Comparison of ENCODE assay signal across 21 mouse cellular contexts in genomic region chr5:114766686-114767085, GRCm38 (mm10). TPM values are rescaled to one million over a fixed set of nuclear protein-coding genes. Genes with fewer than 3 reads are reported as not detected.
A peak's percentile ranks its signal among the peaks of the same experiment; 100 is the strongest.
DNase-seq lines count a peak whose midpoint lies in the region; ATAC-seq and TF ChIP-seq lines count a peak whose summit lies in the region.
"Had no signal": no experiment of that assay in that cellular context is flagged by ENCODE, and none has a peak within 500 bp of the region (broad histone marks: within the 10 kb centered on the region; RNA-seq: fewer than 3 reads in every experiment).

No protein-coding gene starts in this region.

- WGBS in cerebellum, adult 2 months = 41% methylated on average over 8 of the region's 8 CpGs
- WGBS in heart, embryonic 12.5 days = 79% methylated on average over 8 of the region's 8 CpGs
- 77% methylated on average over 8 of the region's 8 CpGs for WGBS in heart, embryonic 11.5 days (ENCODE audit: insufficient replicate concordance)

- H3K9me3 ChIP-seq in heart, embryonic 12.5 days (replicated peaks) = no peaks in the 10 kb centered on the region
- H3K9me3 ChIP-seq in heart, embryonic 11.5 days (replicated peaks; ENCODE audit: control insufficient read depth, low read length) = no peaks in the 10 kb centered on the region
- H3K9me3 ChIP-seq: embryonic facial prominence, embryonic 12.5 days; embryonic facial prominence, embryonic 15.5 days; hindbrain, embryonic 12.5 days; hindbrain, embryonic 15.5 days had no signal

- no peak overlapping the region for H3K4me2 ChIP-seq in heart, embryonic 12.5 days
- no peak overlapping the region for H3K4me2 ChIP-seq in heart, embryonic 11.5 days
- H3K4me2 ChIP-seq: embryonic facial prominence, embryonic 12.5 days; embryonic facial prominence, embryonic 15.5 days; hindbrain, embryonic 12.5 days; hindbrain, embryonic 15.5 days had no signal

- peaks cover 52% of the 10 kb centered on the region for H3K36me3 ChIP-seq in heart, embryonic 12.5 days
- H3K36me3 ChIP-seq in heart, embryonic 11.5 days (ENCODE audit: control insufficient read depth, insufficient read depth, low read length) = peaks cover 7% of the 10 kb centered on the region; the same call in 1 of the 2 replicates

- peak in 1 of 2 experiments; percentile 62 for DNase-seq in cerebellum, adult 2 months
- DNase-seq in cerebellum, adult 11 months = no peak
- peak; percentile 58 to 59 for DNase-seq in cerebellum, postnatal 25 days
- DNase-seq in cerebellum, postnatal 36 days = peak; percentile 41 to 46
- DNase-seq in left cerebral cortex, postnatal 14 days (ENCODE audit: low spot score in 2 of 2) = no peak
- DNase-seq: adrenal gland, adult 2 months; adrenal gland, postnatal 14 days; forebrain, postnatal 0 days; gastrocnemius, adult 2 months; gastrocnemius, postnatal 14 days; heart, adult 18-20 months; kidney, adult 2 months had no signal

- no peak overlapping the region for H3K4me3 ChIP-seq in cerebellum, adult 2 months (replicated peaks; ENCODE audit: insufficient read depth, low read depth, low read length)
- H3K4me3 ChIP-seq in heart, embryonic 12.5 days = no peak overlapping the region
- H3K4me3 ChIP-seq in heart, embryonic 11.5 days (ENCODE audit: low read depth, low read length) = no peak overlapping the region
- H3K4me3 ChIP-seq: embryonic facial prominence, embryonic 12.5 days; embryonic facial prominence, embryonic 15.5 days; gastrocnemius, adult 2 months; hindbrain, embryonic 12.5 days; hindbrain, embryonic 15.5 days had no signal

- no peak for ATAC-seq in heart, embryonic 12.5 days (ENCODE audit: insufficient number of reproducible peaks, low FRiP score)
- no peak for ATAC-seq in heart, embryonic 11.5 days (replicated peaks; ENCODE audit: insufficient number of reproducible peaks, low FRiP score, low TSS enrichment)
- ATAC-seq: CD4-positive, CD25-positive, alpha-beta regulatory T cell, adult 4 months; forebrain, embryonic 14.5 days; forebrain, postnatal 0 days; intestine, postnatal 0 days had no signal

- no peak for TF ChIP-seq POLR2A in cerebellum, adult 2 months (IDR thresholded peaks at IDR 0.05; ENCODE audit: borderline replicate concordance, insufficient read depth, low read length)

- H3K27ac ChIP-seq in cerebellum, adult 2 months (ENCODE audit: insufficient read depth, low read length) = peak overlapping the region; percentile 30
- H3K27ac ChIP-seq in heart, embryonic 12.5 days (ENCODE audit: poor library complexity, severe bottlenecking) = no peak overlapping the region
- H3K27ac ChIP-seq in heart, embryonic 11.5 days (ENCODE audit: low read depth, low read length) = no peak overlapping the region
- H3K27ac ChIP-seq: embryonic facial prominence, embryonic 12.5 days; embryonic facial prominence, embryonic 15.5 days; gastrocnemius, adult 2 months; hindbrain, embryonic 12.5 days; hindbrain, embryonic 15.5 days had no signal

- intact Hi-C loops in left cerebral cortex, postnatal 14 days (cut with DNase I) = no loop called here

- TF ChIP-seq CTCF in cerebellum, adult 2 months (IDR thresholded peaks at IDR 0.05; ENCODE audit: borderline replicate concordance, insufficient read depth, low read depth, low read length) = no peak

- H3K9ac ChIP-seq in heart, embryonic 12.5 days = peak overlapping the region; percentile 11
- H3K9ac ChIP-seq in heart, embryonic 11.5 days (ENCODE audit: low read depth, low read length) = no peak overlapping the region
- H3K9ac ChIP-seq: embryonic facial prominence, embryonic 12.5 days; embryonic facial prominence, embryonic 15.5 days; forebrain, postnatal 0 days; hindbrain, embryonic 12.5 days; hindbrain, embryonic 15.5 days had no signal

- H3K27me3 ChIP-seq in cerebellum, adult 2 months (ENCODE audit: control insufficient read depth, insufficient read depth, low read length) = no peaks in the 10 kb centered on the region
- H3K27me3 ChIP-seq in heart, embryonic 12.5 days (replicated peaks) = no peaks in the 10 kb centered on the region
- H3K27me3 ChIP-seq in heart, embryonic 11.5 days (ENCODE audit: control insufficient read depth, insufficient read depth, low read length) = no peaks in the 10 kb centered on the region
- H3K27me3 ChIP-seq: embryonic facial prominence, embryonic 12.5 days; embryonic facial prominence, embryonic 15.5 days; hindbrain, embryonic 12.5 days; hindbrain, embryonic 15.5 days had no signal

- peaks cover 44% of the 10 kb centered on the region for H3K4me1 ChIP-seq in cerebellum, adult 2 months (ENCODE audit: control insufficient read depth, insufficient read depth, low read length)
- H3K4me1 ChIP-seq in heart, embryonic 12.5 days (replicated peaks) = peaks cover 26% of the 10 kb centered on the region
- peaks cover under 1% of the 10 kb centered on the region; the same call in 1 of the 2 replicates for H3K4me1 ChIP-seq in heart, embryonic 11.5 days (ENCODE audit: control insufficient read depth, insufficient read depth, low read length)

RNA-seq across cellular contexts. Expression of gene Ankrd13a, which starts 7.8 kb away (rescaled TPM):
- 61.6 and 62.1 TPM in 2 replicates for polyA plus RNA-seq in cerebellum, adult 2 months (2012; rRNA removed)
- 45.2 and 45.6 TPM in 2 replicates for polyA plus RNA-seq in heart, embryonic 12.5 days (2016; fragmentation: Nextera tagmentation; extraction: Ambion mirVana)
- 37.6 and 39.7 TPM in 2 replicates for polyA plus RNA-seq in heart, embryonic 11.5 days (2014; fragmentation: Nextera tagmentation; extraction: Ambion mirVana)
- 10 to 100 TPM; 33.6 to 34.8 TPM for total RNA-seq in left cerebral cortex, postnatal 14 days (2021)

RNA-seq across cellular contexts. Expression of gene Git2, which starts 8.6 kb away (rescaled TPM):
- 96.5 and 107 TPM in 2 replicates for polyA plus RNA-seq in cerebellum, adult 2 months (2012; rRNA removed)
- 33.6 and 36.4 TPM in 2 replicates for polyA plus RNA-seq in heart, embryonic 12.5 days (2016; fragmentation: Nextera tagmentation; extraction: Ambion mirVana)
- polyA plus RNA-seq in heart, embryonic 11.5 days (2014; fragmentation: Nextera tagmentation; extraction: Ambion mirVana) = 28.9 and 30.6 TPM in 2 replicates
- total RNA-seq in left cerebral cortex, postnatal 14 days (2021) = 10 to 100 TPM; 41.4 to 47.8 TPM

RNA-seq across cellular contexts. Expression of gene 1500011B03Rik, which starts 56.6 kb away (rescaled TPM):
- 227 and 230 TPM in 2 replicates for polyA plus RNA-seq in cerebellum, adult 2 months (2012; rRNA removed)
- 53.2 and 57.5 TPM in 2 replicates for polyA plus RNA-seq in heart, embryonic 12.5 days (2016; fragmentation: Nextera tagmentation; extraction: Ambion mirVana)
- polyA plus RNA-seq in heart, embryonic 11.5 days (2014; fragmentation: Nextera tagmentation; extraction: Ambion mirVana) = 62.7 and 63.7 TPM in 2 replicates
- 100 to 1,000 TPM; 170 to 179 TPM for total RNA-seq in left cerebral cortex, postnatal 14 days (2021)

RNA-seq across cellular contexts. Expression of gene Tchp, which starts 59.1 kb away (rescaled TPM):
- polyA plus RNA-seq in cerebellum, adult 2 months (2012; rRNA removed) = 33.9 and 35.5 TPM in 2 replicates
- polyA plus RNA-seq in heart, embryonic 12.5 days (2016; fragmentation: Nextera tagmentation; extraction: Ambion mirVana) = 9.1 and 9.4 TPM in 2 replicates
- polyA plus RNA-seq in heart, embryonic 11.5 days (2014; fragmentation: Nextera tagmentation; extraction: Ambion mirVana) = 8.0 and 8.3 TPM in 2 replicates
- total RNA-seq in left cerebral cortex, postnatal 14 days (2021) = 10 to 100 TPM; 11.9 to 12.3 TPM

Comparison
In these comparisons a context has a peak if more than half of its experiments do, and no peak if none do; other contexts are left out.
1. DNase-seq: peak in cerebellum, postnatal 25 days (2 of 2) and cerebellum, postnatal 36 days (2 of 2); none in cerebellum, adult 11 months (single experiment) and left cerebral cortex, postnatal 14 days (0 of 2).